Mouse (Mus musculus) intestine, embryonic 15.5 days (tissue): ENCODE measurements around the gene Ankrd55. TPM values are rescaled to one million over a fixed set of nuclear protein-coding genes. Genes with fewer than 3 reads are reported as not detected.

Experiments used
- ATAC-seq: fragments of 200-750 bp; cut with Nextera tagmentation; 2 replicates; pipeline ENCODE4 v1.8.0; 2017; ENCODE audit warnings: moderate TSS enrichment, moderate library complexity
- H3K27ac ChIP-seq: fragments of 300-500 bp; sonication (generic); 2 replicates; pipeline ENCODE4 v1.5.1; 2015; ENCODE audit warnings: mild to moderate bottlenecking, inconsistent platforms
- H3K27me3 ChIP-seq: fragments of 300-500 bp; sonication (generic); replicated peaks from 2 replicates; pipeline ENCODE4 v1.6.1; 2015; ENCODE audit warnings: inconsistent platforms
- H3K36me3 ChIP-seq: fragments of 300-500 bp; sonication (generic); 2 replicates; pipeline ENCODE4 v1.6.1; 2015; ENCODE audit warnings: inconsistent platforms
- H3K4me1 ChIP-seq: fragments of 300-500 bp; sonication (generic); replicated peaks from 2 replicates; pipeline ENCODE4 v1.6.1; 2015; ENCODE audit warnings: inconsistent platforms
- H3K4me2 ChIP-seq: fragments of 300-500 bp; sonication (generic); replicated peaks from 2 replicates; pipeline ENCODE4 v1.6.1; 2015; ENCODE audit warnings: mild to moderate bottlenecking, inconsistent platforms
- H3K4me3 ChIP-seq: fragments of 300-500 bp; sonication (generic); replicated peaks from 2 replicates; pipeline ENCODE4 v1.5.1; 2015; ENCODE audit warnings: inconsistent platforms
- H3K9ac ChIP-seq: fragments of 300-500 bp; sonication (generic); 2 replicates; pipeline ENCODE4 v1.6.1; 2015; ENCODE audit warnings: inconsistent platforms
- H3K9me3 ChIP-seq: fragments of 300-500 bp; sonication (generic); 2 replicates; pipeline ENCODE4 v1.6.1; 2016; ENCODE audit warnings: inconsistent platforms
- WGBS: fragments of 180-500 bp; shearing (Covaris S2); methylation state at CpG from one replicate; pipeline ENCODE4 v1.1.7; 2015; 5-methylcytosine and 5-hydroxymethylcytosine counted together
- polyA plus RNA-seq: library from polyadenylated mRNA; unstranded; fragments of >200 nt; fragmentation: Nextera tagmentation; extraction: Ambion mirVana; gene quantifications from 2 replicates; pipeline ENCODE4 v1.2.1, GENCODE M21; 2015

Ankrd55 gene
- polyA plus RNA-seq, 1 experiment from 2014 or later: 0.21 TPM

- WGBS: 28% methylated on average over 8 of the region's 8 CpGs
- ATAC-seq: peak; percentile 69
- H3K4me2 ChIP-seq: peak overlapping the region; percentile 20; the same call in 1 of the 2 replicates
- H3K4me1 ChIP-seq: peaks cover 20% of the 10 kb centered on the region
- H3K36me3 ChIP-seq: no peaks in the 10 kb centered on the region
- H3K27me3 ChIP-seq: no peaks in the 10 kb centered on the region
- no peaks in the 10 kb centered on the region for H3K9me3 ChIP-seq
- H3K4me3 ChIP-seq: no peak overlapping the region
- H3K9ac ChIP-seq: no peak overlapping the region
- peak overlapping the region; percentile 55 for H3K27ac ChIP-seq
Measured at GRCm38 (mm10) chr13:112330919-112331681, 42.8 kb downstream of the Ankrd55 start.

DNA sequence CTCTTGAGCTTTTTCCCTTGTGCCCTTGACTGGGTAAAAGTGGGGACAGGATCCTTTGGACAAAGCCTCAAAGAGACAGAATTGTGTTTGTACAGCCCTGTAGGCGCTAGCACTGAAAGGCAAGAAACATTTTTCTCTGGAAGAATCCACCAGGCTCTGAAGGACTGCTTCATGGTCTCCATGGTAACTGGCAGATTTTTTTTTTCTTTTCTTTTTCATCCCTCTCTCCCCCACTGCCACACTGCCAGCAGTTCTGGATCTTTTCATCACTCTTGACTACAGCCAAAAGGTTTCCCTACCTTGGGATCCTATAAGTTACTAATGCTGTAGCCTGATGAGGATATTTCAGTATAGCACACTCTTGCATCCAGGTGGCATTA is 43.4 kb downstream of the Ankrd55 start:
- Histone ChIP-seq H3K9me3 (no peaks in the 10 kb centered on the region), H3K4me3 (no peak overlapping the region), H3K9ac (no peak overlapping the region), H3K4me1 (peaks cover 20% of the 10 kb centered on the region), H3K36me3 (no peaks in the 10 kb centered on the region), H3K27ac (peak overlapping the region; percentile 55), H3K27me3 (no peaks in the 10 kb centered on the region), H3K4me2 (peak overlapping the region; percentile 20; the same call in 1 of the 2 replicates)
- WGBS: 26% methylated on average over 1 of the region's 1 CpGs
- 0 out of 2 replicates have a peak, but pooled peaks have one; percentile 10 for ATAC-seq

DNA sequence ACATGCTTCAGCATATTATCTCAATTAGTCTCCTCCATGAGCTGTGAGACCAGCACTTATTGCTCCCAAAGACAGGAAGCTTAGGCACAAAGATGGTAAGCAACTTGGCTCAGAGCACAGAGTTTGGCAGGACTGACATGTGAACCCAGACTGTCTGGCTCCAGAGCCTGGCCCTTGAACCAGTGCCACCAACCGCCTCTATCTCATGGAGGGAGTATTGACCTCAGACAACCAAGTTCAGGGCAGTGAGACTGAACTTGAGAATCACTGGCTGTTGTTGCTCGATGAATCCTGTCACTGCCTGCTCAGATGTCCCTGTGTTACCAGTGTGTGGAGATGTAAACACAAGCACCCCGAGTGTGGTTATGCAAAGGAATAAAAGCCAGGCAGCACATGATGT is 47.3 kb downstream of the Ankrd55 start:
- Histone ChIP-seq H3K4me3 (no peak overlapping the region), H3K4me2 (no peak overlapping the region), H3K9ac (no peak overlapping the region), H3K9me3 (no peaks in the 10 kb centered on the region), H3K36me3 (no peaks in the 10 kb centered on the region), H3K27me3 (no peaks in the 10 kb centered on the region), H3K27ac (no peak overlapping the region), H3K4me1 (peaks cover 16% of the 10 kb centered on the region; the same call in 1 of the 2 replicates)
- no peak for ATAC-seq
- 63% methylated on average over 3 of the region's 3 CpGs for WGBS

- Histone ChIP-seq H3K4me1 (0 out of 2 replicates have a peak, but pooled peaks cover 3% of the 10 kb centered on the region), H3K9ac (no peak overlapping the region), H3K36me3 (no peaks in the 10 kb centered on the region), H3K4me3 (no peak overlapping the region), H3K27me3 (no peaks in the 10 kb centered on the region), H3K4me2 (no peak overlapping the region), H3K9me3 (no peaks in the 10 kb centered on the region), H3K27ac (no peak overlapping the region)
- 92% methylated on average over 9 of the region's 9 CpGs for WGBS
- no peak for ATAC-seq
Measured at GRCm38 (mm10) chr13:112337146-112337545, 48.9 kb downstream of the Ankrd55 start.

GRCm38 (mm10) chr13:112340205-112340604 is 52.0 kb downstream of the Ankrd55 start:
- ATAC-seq: peak; percentile 61
- H3K4me1 ChIP-seq: 0 out of 2 replicates have a peak, but pooled peaks cover 3% of the 10 kb centered on the region
- no peak overlapping the region for H3K4me3 ChIP-seq
- WGBS: 53% methylated on average over 8 of the region's 8 CpGs
- no peaks in the 10 kb centered on the region for H3K9me3 ChIP-seq
- no peaks in the 10 kb centered on the region for H3K36me3 ChIP-seq
- H3K27ac ChIP-seq: peak overlapping the region; percentile 54; the same call in 1 of the 2 replicates
- H3K4me2 ChIP-seq: 0 out of 2 replicates have a peak overlapping the region, but pooled peaks have one; percentile 5
- H3K9ac ChIP-seq: no peak overlapping the region
- H3K27me3 ChIP-seq: no peaks in the 10 kb centered on the region

DNA sequence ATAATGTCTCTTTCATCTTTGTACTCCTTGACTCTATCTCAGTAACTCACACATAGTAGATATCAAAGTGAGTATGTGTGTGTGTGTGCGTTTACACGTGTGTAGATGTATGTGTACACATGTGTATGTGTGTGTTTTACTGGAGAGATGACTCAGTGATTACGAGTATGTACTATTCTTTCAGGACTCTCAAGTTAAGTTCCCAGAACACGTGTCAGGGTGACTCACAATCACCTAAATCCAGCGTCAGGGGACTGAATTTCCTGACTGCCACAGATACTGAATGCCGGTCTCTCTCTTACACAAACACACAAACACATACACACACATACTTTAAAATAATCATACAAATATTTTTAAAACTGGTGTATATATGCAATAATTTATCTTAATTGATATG is 52.5 kb downstream of the Ankrd55 start:
- no peaks in the 10 kb centered on the region for H3K36me3 ChIP-seq
- 81% methylated on average over 6 of the region's 6 CpGs for WGBS
- no peak for ATAC-seq
- H3K4me1 ChIP-seq: 0 out of 2 replicates have a peak, but pooled peaks cover 3% of the 10 kb centered on the region
- no peaks in the 10 kb centered on the region for H3K27me3 ChIP-seq
- no peak overlapping the region for H3K4me2 ChIP-seq
- no peak overlapping the region for H3K4me3 ChIP-seq
- no peaks in the 10 kb centered on the region for H3K9me3 ChIP-seq
- H3K27ac ChIP-seq: no peak overlapping the region
- H3K9ac ChIP-seq: no peak overlapping the region

- Histone ChIP-seq H3K4me3 (no peak overlapping the region), H3K4me2 (no peak overlapping the region), H3K9me3 (no peaks in the 10 kb centered on the region), H3K27me3 (no peaks in the 10 kb centered on the region), H3K27ac (no peak overlapping the region), H3K36me3 (no peaks in the 10 kb centered on the region), H3K4me1 (0 out of 2 replicates have a peak, but pooled peaks cover 3% of the 10 kb centered on the region), H3K9ac (no peak overlapping the region)
- WGBS: 53% methylated on average over 5 of the region's 5 CpGs
- no peak for ATAC-seq
Measured at GRCm38 (mm10) chr13:112342971-112343627, 54.8 kb downstream of the Ankrd55 start.

GRCm38 (mm10) chr13:112343628-112344009 is 55.4 kb downstream of the Ankrd55 start:
- no peak for ATAC-seq
- Histone ChIP-seq H3K9ac (no peak overlapping the region), H3K4me2 (no peak overlapping the region), H3K4me1 (0 out of 2 replicates have a peak, but pooled peaks cover 3% of the 10 kb centered on the region), H3K27me3 (no peaks in the 10 kb centered on the region), H3K36me3 (no peaks in the 10 kb centered on the region), H3K9me3 (no peaks in the 10 kb centered on the region), H3K27ac (no peak overlapping the region), H3K4me3 (no peak overlapping the region)
- WGBS: 75% methylated on average over 5 of the region's 5 CpGs

GRCm38 (mm10) chr13:112344270-112344864 is 56.1 kb downstream of the Ankrd55 start:
- 80% methylated on average over 8 of the region's 8 CpGs for WGBS
- H3K9ac ChIP-seq: no peak overlapping the region
- ATAC-seq: no peak

DNA sequence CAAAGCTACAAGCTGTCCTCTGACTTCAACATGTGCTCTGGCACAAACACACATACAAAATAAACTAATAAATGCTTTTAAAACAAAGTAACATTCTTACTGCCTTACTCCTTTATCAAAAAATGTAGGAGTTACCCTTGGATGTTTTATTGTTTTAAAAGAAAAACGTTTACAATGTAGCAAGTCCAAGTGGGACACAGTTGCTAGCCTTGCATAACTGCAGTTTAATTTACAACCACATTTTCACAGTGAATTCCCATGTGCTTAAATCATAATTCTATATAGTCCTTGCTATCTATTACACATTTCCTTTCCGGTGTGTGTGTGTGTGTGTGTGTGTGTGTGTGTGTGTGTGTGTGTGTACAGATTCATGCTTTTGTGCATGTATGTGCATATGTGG is 57.3 kb downstream of the Ankrd55 start:
- WGBS: 59% methylated on average over 2 of the region's 2 CpGs
- ATAC-seq: no peak
- Histone ChIP-seq H3K36me3 (no peaks in the 10 kb centered on the region), H3K27ac (no peak overlapping the region), H3K4me1 (no peaks in the 10 kb centered on the region), H3K9me3 (no peaks in the 10 kb centered on the region), H3K9ac (no peak overlapping the region), H3K4me2 (no peak overlapping the region), H3K27me3 (no peaks in the 10 kb centered on the region), H3K4me3 (no peak overlapping the region)

More at GRCm38 (mm10) chr13:112344270-112344864, 56.1 kb downstream of the Ankrd55 start:
- H3K4me2 ChIP-seq: no peak overlapping the region
- 0 out of 2 replicates have a peak, but pooled peaks cover 3% of the 10 kb centered on the region for H3K4me1 ChIP-seq
- no peaks in the 10 kb centered on the region for H3K27me3 ChIP-seq
- no peak overlapping the region for H3K4me3 ChIP-seq
- no peak overlapping the region for H3K27ac ChIP-seq
- H3K9me3 ChIP-seq: no peaks in the 10 kb centered on the region
- H3K36me3 ChIP-seq: no peaks in the 10 kb centered on the region

DNA sequence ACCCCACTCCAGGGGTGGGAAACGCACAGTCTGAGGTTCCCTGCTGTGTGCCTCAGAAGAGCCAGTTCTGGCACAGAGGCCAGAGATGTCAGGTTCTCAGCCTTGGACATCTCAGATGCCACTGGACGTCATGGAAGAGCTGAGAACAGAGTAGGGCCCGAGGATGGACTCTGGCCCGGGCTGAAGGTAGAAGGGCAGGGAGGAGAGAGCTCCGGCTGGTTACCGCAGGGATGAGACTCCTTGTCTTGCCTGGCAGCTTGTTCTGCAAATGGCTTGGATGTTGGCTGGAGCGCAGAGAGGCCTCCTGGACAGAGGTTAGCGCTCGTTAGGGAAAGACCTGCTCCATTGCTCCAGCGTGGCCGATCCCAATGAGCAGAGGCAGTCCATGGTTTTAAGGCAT is 57.8 kb downstream of the Ankrd55 start:
- Histone ChIP-seq H3K9me3 (no peaks in the 10 kb centered on the region), H3K4me3 (no peak overlapping the region), H3K9ac (no peak overlapping the region), H3K4me1 (no peaks in the 10 kb centered on the region), H3K36me3 (no peaks in the 10 kb centered on the region), H3K4me2 (no peak overlapping the region), H3K27ac (no peak overlapping the region), H3K27me3 (no peaks in the 10 kb centered on the region)
- 86% methylated on average over 11 of the region's 11 CpGs for WGBS
- ATAC-seq: no peak

DNA sequence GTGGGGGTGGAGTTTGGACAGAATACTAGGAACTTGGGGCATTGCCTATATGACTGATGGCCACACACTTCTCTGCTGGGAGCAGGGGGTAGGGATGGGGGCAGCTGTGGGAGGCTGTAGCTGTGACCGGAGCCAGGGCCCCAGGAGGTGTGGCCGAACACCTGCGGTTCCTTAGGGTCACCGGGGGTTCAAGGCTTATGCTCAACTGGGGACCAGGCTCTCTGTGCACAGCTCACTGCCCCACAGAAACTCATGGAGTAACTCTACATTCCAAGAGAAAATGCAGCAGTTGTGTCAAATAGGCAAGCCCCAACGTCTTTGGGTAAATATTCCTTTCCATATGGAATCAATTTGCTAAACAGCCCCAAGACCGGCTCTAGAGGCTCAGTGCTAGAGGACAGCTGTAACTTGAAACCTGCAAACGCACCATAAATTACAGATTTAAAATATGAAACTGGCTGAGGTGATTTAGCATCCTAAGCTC is 58.5 kb downstream of the Ankrd55 start:
- H3K36me3 ChIP-seq: no peaks in the 10 kb centered on the region
- H3K4me3 ChIP-seq: no peak overlapping the region
- ATAC-seq: no peak
- no peak overlapping the region for H3K4me2 ChIP-seq
- H3K9ac ChIP-seq: no peak overlapping the region
- WGBS: 33% methylated on average over 7 of the region's 7 CpGs
- H3K27me3 ChIP-seq: no peaks in the 10 kb centered on the region
- H3K27ac ChIP-seq: no peak overlapping the region
- H3K4me1 ChIP-seq: no peaks in the 10 kb centered on the region
- no peaks in the 10 kb centered on the region for H3K9me3 ChIP-seq
